Mouse (Mus musculus) myocyte (in vitro differentiated cells): ENCODE results near the gene Pex10. TPM values are rescaled to one million over a fixed set of nuclear protein-coding genes. Genes with fewer than 3 reads are reported as not detected.

Experiments used
- H3K27me3 ChIP-seq: one replicate; pipeline ENCODE4 v1.6.1; 2011; ENCODE audit not compliant: control insufficient read depth, insufficient read depth, insufficient read length
- H3K36me3 ChIP-seq: one replicate; pipeline ENCODE4 v1.6.1; 2011; ENCODE audit not compliant: control insufficient read depth, insufficient read depth
- H3K4me2 ChIP-seq: one replicate; pipeline ENCODE4 v1.6.1; 2011; ENCODE audit warnings: low read depth, control low read depth
- H3K4me3 ChIP-seq: one replicate; pipeline ENCODE4 v1.5.1; 2011; ENCODE audit warnings: mild to moderate bottlenecking, control low read depth, moderate library complexity
- H3K79me2 ChIP-seq: one replicate; pipeline ENCODE4 v1.6.1; 2011; ENCODE audit not compliant: control insufficient read depth, insufficient read depth
- H3ac ChIP-seq: one replicate; pipeline ENCODE4 v1.6.1; 2011; ENCODE audit not compliant: control insufficient read depth, insufficient read length
- CEBPB ChIP-seq: IDR thresholded peaks from 2 replicates; pipeline ENCODE4 v1.6.1; 2011; ENCODE audit warnings: mild to moderate bottlenecking, moderate library complexity; ENCODE audit not compliant: poor library complexity, insufficient read depth, severe bottlenecking
- E2F4 ChIP-seq: IDR thresholded peaks from one replicate; pipeline ENCODE4 v1.6.1; 2011; ENCODE audit warnings: mild to moderate bottlenecking, control low read depth, moderate library complexity; ENCODE audit not compliant: insufficient read depth
- MAX ChIP-seq: IDR thresholded peaks from one replicate; pipeline ENCODE4 v1.6.1; 2011; ENCODE audit warnings: low read depth, mild to moderate bottlenecking, control low read depth
- MYOD1 ChIP-seq, 3 experiments: IDR thresholded peaks; one replicate each; pipeline ENCODE4 v1.6.1; 2011; ENCODE audit warnings: control low read depth in 2 of 3, low read depth in 2 of 3, mild to moderate bottlenecking in 2 of 3, moderate library complexity in 1 of 3; ENCODE audit not compliant: insufficient read length in 2 of 3, control insufficient read depth in 1 of 3
- MYOG ChIP-seq, 3 experiments: IDR thresholded peaks; one replicate each; pipeline ENCODE4 v1.6.1; 2011; ENCODE audit warnings: control low read depth in 2 of 3, low read depth in 2 of 3, mild to moderate bottlenecking in 2 of 3; ENCODE audit not compliant: insufficient read length in 2 of 3, control insufficient read depth in 1 of 3, insufficient read depth in 1 of 3
- POLR2A ChIP-seq: IDR thresholded peaks from one replicate; pipeline ENCODE4 v1.6.1; 2011; ENCODE audit warnings: low read depth, mild to moderate bottlenecking, control low read depth, moderate library complexity; ENCODE audit not compliant: insufficient read length
- POLR2AphosphoS2 ChIP-seq: IDR thresholded peaks from one replicate; pipeline ENCODE4 v1.6.1; 2011; ENCODE audit warnings: low read depth, control low read depth; ENCODE audit not compliant: insufficient read length
- REST ChIP-seq: IDR thresholded peaks from one replicate; pipeline ENCODE4 v1.6.1; 2011; ENCODE audit warnings: mild to moderate bottlenecking, control low read depth, moderate library complexity; ENCODE audit not compliant: insufficient read depth, insufficient read length
- SRF ChIP-seq: IDR thresholded peaks from one replicate; pipeline ENCODE4 v1.6.1; 2011; ENCODE audit warnings: low read depth; ENCODE audit not compliant: control insufficient read depth, insufficient read length
- TCF12 ChIP-seq: IDR thresholded peaks from one replicate; pipeline ENCODE4 v1.6.1; 2011; ENCODE audit warnings: mild to moderate bottlenecking, control low read depth; ENCODE audit not compliant: poor library complexity, insufficient read depth, severe bottlenecking
- TCF3 ChIP-seq: IDR thresholded peaks from one replicate; pipeline ENCODE4 v1.6.1; 2011; ENCODE audit warnings: low read depth, control low read depth; ENCODE audit not compliant: insufficient read length
- USF1 ChIP-seq: IDR thresholded peaks from one replicate; pipeline ENCODE4 v1.6.1; 2011; ENCODE audit warnings: low read depth, mild to moderate bottlenecking, control low read depth, moderate library complexity
- polyA plus RNA-seq: library from polyadenylated mRNA; unstranded; fragments of >200 nt; fragmentation: generic; extraction: Trizol; gene quantifications from one replicate; pipeline ENCODE4 v1.2.1, GENCODE M21; 2012; ENCODE audit warnings: missing spikeins

Pex10 gene
- polyA plus RNA-seq, 1 experiment, result 12.4 TPM

- no peak for TF ChIP-seq TCF3
- TF ChIP-seq MYOD1 (IDR thresholded peaks at IDR 0.05; ENCODE audit: control insufficient read depth in 1 of 3, insufficient read length in 2 of 3, low read depth in 2 of 3), result no peak
- TF ChIP-seq MYOG (IDR thresholded peaks at IDR 0.05; ENCODE audit: control insufficient read depth in 1 of 3, insufficient read depth in 1 of 3, insufficient read length in 2 of 3, low read depth in 2 of 3), result no peak
- no peak for TF ChIP-seq E2F4
- no peak for TF ChIP-seq POLR2AphosphoS2
- no peak for TF ChIP-seq MAX
- no peak for TF ChIP-seq CEBPB
- no peak for TF ChIP-seq TCF12
- no peak for TF ChIP-seq USF1
- no peak for TF ChIP-seq REST
- TF ChIP-seq SRF, result no peak
- no peak for TF ChIP-seq POLR2A
- Histone ChIP-seq H3K4me3 (no peak overlapping the region), H3K4me2 (no peak overlapping the region), H3K27me3 (peaks cover 50% of the 10 kb centered on the region), H3K36me3 (no peaks in the 10 kb centered on the region), H3K79me2 (no peaks in the 10 kb centered on the region), H3ac (no peak overlapping the region)
Measured at GRCm38 (mm10) chr4:155024170-155025010, 42.4 kb upstream of the Pex10 start.

GRCm38 (mm10) chr4:155033115-155033514 is 33.7 kb upstream of the Pex10 start:
- Histone ChIP-seq H3ac (no peak overlapping the region), H3K4me3 (no peak overlapping the region), H3K36me3 (no peaks in the 10 kb centered on the region), H3K4me2 (no peak overlapping the region), H3K79me2 (no peaks in the 10 kb centered on the region), H3K27me3 (peaks cover 88% of the 10 kb centered on the region)
- TF ChIP-seq TCF12 (no peak), MAX (no peak), USF1 (no peak), SRF (no peak), POLR2AphosphoS2 (no peak), MYOG (IDR thresholded peaks at IDR 0.05; ENCODE audit: control insufficient read depth in 1 of 3, insufficient read depth in 1 of 3, insufficient read length in 2 of 3, low read depth in 2 of 3) (no peak), TCF3 (no peak), POLR2A (no peak), MYOD1 (IDR thresholded peaks at IDR 0.05; ENCODE audit: control insufficient read depth in 1 of 3, insufficient read length in 2 of 3, low read depth in 2 of 3) (no peak), REST (no peak), E2F4 (no peak), CEBPB (no peak)

- peaks cover 87% of the 10 kb centered on the region for H3K27me3 ChIP-seq
- no peak overlapping the region for H3ac ChIP-seq
- no peaks in the 10 kb centered on the region for H3K36me3 ChIP-seq
- no peak for TF ChIP-seq POLR2A
- TF ChIP-seq POLR2AphosphoS2, result no peak
- no peak for TF ChIP-seq E2F4
- TF ChIP-seq MYOD1 (IDR thresholded peaks at IDR 0.05; ENCODE audit: control insufficient read depth in 1 of 3, insufficient read length in 2 of 3, low read depth in 2 of 3), result no peak
- no peak for TF ChIP-seq SRF
- TF ChIP-seq MAX, result no peak
- TF ChIP-seq TCF12, result no peak
- no peaks in the 10 kb centered on the region for H3K79me2 ChIP-seq
- H3K4me3 ChIP-seq, result no peak overlapping the region
- H3K4me2 ChIP-seq, result no peak overlapping the region
Measured at GRCm38 (mm10) chr4:155034202-155034601, 32.6 kb upstream of the Pex10 start.

GRCm38 (mm10) chr4:155034787-155035186 is 32.0 kb upstream of the Pex10 start:
- no peak for TF ChIP-seq POLR2A
- no peak for TF ChIP-seq CEBPB
- no peak for TF ChIP-seq TCF3
- no peak for TF ChIP-seq MAX
- TF ChIP-seq TCF12, result no peak
- no peak for TF ChIP-seq REST
- no peak for TF ChIP-seq MYOG (IDR thresholded peaks at IDR 0.05; ENCODE audit: control insufficient read depth in 1 of 3, insufficient read depth in 1 of 3, insufficient read length in 2 of 3, low read depth in 2 of 3)
- no peak for TF ChIP-seq E2F4
- no peak for TF ChIP-seq SRF
- TF ChIP-seq MYOD1 (IDR thresholded peaks at IDR 0.05; ENCODE audit: control insufficient read depth in 1 of 3, insufficient read length in 2 of 3, low read depth in 2 of 3), result no peak
- TF ChIP-seq USF1, result no peak
- no peak for TF ChIP-seq POLR2AphosphoS2
- H3K27me3 ChIP-seq, result peaks cover 88% of the 10 kb centered on the region

More at GRCm38 (mm10) chr4:155034787-155035186, 32.0 kb upstream of the Pex10 start:
- H3ac ChIP-seq, result no peak overlapping the region
- no peaks in the 10 kb centered on the region for H3K36me3 ChIP-seq
- no peak overlapping the region for H3K4me3 ChIP-seq
- no peaks in the 10 kb centered on the region for H3K79me2 ChIP-seq
- H3K4me2 ChIP-seq, result no peak overlapping the region
